Mouse (Mus musculus): Measurements from ENCODE around the gene Gbp9. TPM values are rescaled to one million over a fixed set of nuclear protein-coding genes. Genes with fewer than 3 reads are reported as not detected.
"Not testable (repeated sequence)": the region's sequence is repeated elsewhere in the genome, so short reads cannot be mapped to it uniquely, and the experiment has no call there.

The Gbp9 gene
- 1.2 and 1.3 TPM in 2 replicates for polyA plus RNA-seq (2014; fragmentation: Nextera tagmentation; extraction: Ambion mirVana)

DNA sequence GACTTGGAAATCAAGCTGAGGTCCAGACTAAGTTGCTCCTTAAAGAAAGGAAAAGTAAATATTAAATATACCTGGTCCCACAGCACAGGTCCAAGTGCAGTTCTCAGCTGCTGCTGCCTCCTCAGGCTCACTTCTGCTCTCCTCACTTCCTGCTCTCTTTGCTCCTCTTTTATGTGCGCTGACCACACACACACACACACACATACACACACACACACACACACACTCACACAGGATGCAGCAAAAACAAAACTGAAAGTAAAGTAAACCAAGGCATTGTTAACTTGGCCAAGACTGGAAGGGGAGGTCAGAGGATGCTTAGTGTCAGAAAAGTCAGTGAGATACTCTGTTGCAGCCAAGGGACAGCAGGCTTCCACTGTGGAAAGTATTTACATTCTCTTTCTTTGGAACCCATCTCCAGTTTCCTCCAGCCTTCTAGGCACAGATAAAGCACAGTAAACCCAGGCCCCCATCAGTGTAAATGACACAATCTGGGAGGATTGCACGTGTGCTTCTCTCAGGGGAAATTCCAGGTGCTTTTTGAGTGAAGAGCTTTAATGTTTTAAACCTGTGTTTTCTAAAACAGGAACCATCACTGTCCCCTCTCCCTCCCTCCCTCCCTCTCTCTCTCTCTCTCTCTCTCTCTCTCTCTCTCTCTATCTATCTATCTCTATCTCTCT, at the start of gene Gbp9, which contains the start of the genes Gbp8 and Gbp4:
Gene Gbp9, minus strand, starts transcription at position 131 of the 680 bp plus-strand sequence.
Gene Gbp8, minus strand, starts transcription at position 132 of the 680 bp plus-strand sequence.
Gene Gbp4, minus strand, starts transcription at position 178 of the 680 bp plus-strand sequence.
- not testable (repeated sequence) for ATAC-seq (ENCODE audit: low FRiP score); H3K36me3 ChIP-seq (ENCODE audit: control insufficient read depth, insufficient read depth, low read length); H3K4me2 ChIP-seq; H3K27ac ChIP-seq (ENCODE audit: low read depth, low read length); H3K4me1 ChIP-seq (ENCODE audit: control insufficient read depth, insufficient read depth, low read length); H3K4me3 ChIP-seq (ENCODE audit: low read depth, low read length); DNase-seq (ENCODE audit: low spot score, missing footprints); H3K27me3 ChIP-seq (ENCODE audit: control insufficient read depth, insufficient read depth, low read length); H3K9me3 ChIP-seq (ENCODE audit: control insufficient read depth, low read length); H3K9ac ChIP-seq (ENCODE audit: low read length)
- 15% methylated on average over 2 of the region's 2 CpGs for WGBS

DNA sequence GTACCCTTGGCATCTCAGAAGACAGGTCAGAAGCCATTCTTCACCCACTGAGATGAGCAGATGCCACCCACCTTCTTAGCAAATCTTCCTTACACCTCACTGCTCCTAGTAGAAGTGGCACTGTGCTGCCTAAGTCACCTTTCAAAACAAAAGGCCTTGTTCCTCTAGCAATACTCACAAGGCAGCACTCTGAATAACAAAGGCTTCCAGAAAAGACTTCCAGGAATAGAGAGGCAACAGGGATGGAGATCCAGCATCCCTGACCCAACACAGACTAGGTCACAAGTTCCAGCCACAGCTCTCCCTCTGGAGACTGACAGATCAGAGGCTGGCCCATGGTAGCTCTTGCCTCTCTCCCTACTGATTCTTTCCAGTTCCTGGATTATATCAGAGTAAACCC, 42.1 kb upstream of the Gbp9 start:
- Histone ChIP-seq H3K9ac (ENCODE audit: low read length) (no peak overlapping the region), H3K4me3 (ENCODE audit: low read depth, low read length) (no peak overlapping the region), H3K36me3 (ENCODE audit: control insufficient read depth, insufficient read depth, low read length) (no peaks in the 10 kb centered on the region), H3K27me3 (ENCODE audit: control insufficient read depth, insufficient read depth, low read length) (no peaks in the 10 kb centered on the region), H3K4me1 (ENCODE audit: control insufficient read depth, insufficient read depth, low read length) (no peaks in the 10 kb centered on the region), H3K9me3 (ENCODE audit: control insufficient read depth, low read length) (no peaks in the 10 kb centered on the region), H3K4me2 (no peak overlapping the region), H3K27ac (ENCODE audit: low read depth, low read length) (no peak overlapping the region)
- ATAC-seq (ENCODE audit: low FRiP score) = no peak
- no peak for DNase-seq (ENCODE audit: low spot score, missing footprints)

DNA sequence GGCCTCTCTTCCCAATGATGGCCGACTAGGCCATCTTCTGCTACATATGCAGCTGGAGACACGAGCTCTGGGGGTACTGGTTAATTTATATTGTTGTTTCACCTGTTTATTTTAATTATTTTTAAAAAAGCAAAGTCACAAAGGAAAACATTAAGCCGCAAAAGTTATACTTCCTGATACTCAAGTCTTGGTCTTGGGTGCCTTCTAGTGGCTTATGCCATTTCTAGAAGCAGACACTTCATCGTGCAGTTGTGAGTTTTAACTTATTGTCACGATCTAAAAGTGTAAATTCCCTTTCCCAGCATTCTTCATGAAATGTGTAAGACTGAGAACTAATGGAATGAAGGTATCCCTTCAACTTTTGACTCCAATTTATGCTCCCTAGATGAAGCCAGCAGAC, 17.2 kb upstream of the Gbp9 start:
- ATAC-seq (ENCODE audit: low FRiP score) = no peak
- 82% methylated on average over 5 of the region's 5 CpGs for WGBS
- H3K27ac ChIP-seq (ENCODE audit: low read depth, low read length) = no peak overlapping the region
- H3K4me2 ChIP-seq = no peak overlapping the region
- no peaks in the 10 kb centered on the region for H3K27me3 ChIP-seq (ENCODE audit: control insufficient read depth, insufficient read depth, low read length)
- no peaks in the 10 kb centered on the region for H3K36me3 ChIP-seq (ENCODE audit: control insufficient read depth, insufficient read depth, low read length)
- no peak for DNase-seq (ENCODE audit: low spot score, missing footprints)
- no peaks in the 10 kb centered on the region for H3K9me3 ChIP-seq (ENCODE audit: control insufficient read depth, low read length)
- H3K4me3 ChIP-seq (ENCODE audit: low read depth, low read length) = no peak overlapping the region
- H3K4me1 ChIP-seq (ENCODE audit: control insufficient read depth, insufficient read depth, low read length) = no peaks in the 10 kb centered on the region
- no peak overlapping the region for H3K9ac ChIP-seq (ENCODE audit: low read length)

DNA sequence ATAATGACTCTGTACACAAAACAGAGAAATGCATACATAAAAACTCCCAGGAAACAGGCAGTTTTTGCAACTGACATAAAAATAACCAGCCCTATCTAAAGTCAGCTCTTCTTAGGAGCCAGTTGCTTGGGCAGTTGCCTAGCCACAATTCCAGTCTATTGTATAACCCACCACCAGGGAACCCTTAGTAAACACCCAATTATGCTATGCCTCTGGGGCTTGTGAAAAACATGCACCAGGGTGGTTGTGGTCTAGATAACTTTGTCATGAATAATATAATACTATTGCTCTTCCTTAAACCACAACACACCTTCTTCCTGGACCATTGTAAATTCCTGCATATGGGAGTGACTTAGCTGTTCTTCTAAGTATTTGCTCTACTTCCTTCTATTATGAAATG, 14.7 kb upstream of the Gbp9 start:
- H3K4me3 ChIP-seq (ENCODE audit: low read depth, low read length) = no peak overlapping the region
- H3K4me1 ChIP-seq (ENCODE audit: control insufficient read depth, insufficient read depth, low read length) = no peaks in the 10 kb centered on the region
- H3K9me3 ChIP-seq (ENCODE audit: control insufficient read depth, low read length) = no peaks in the 10 kb centered on the region
- H3K27ac ChIP-seq (ENCODE audit: low read depth, low read length) = no peak overlapping the region
- no peak for ATAC-seq (ENCODE audit: low FRiP score)
- DNase-seq (ENCODE audit: low spot score, missing footprints) = no peak
- no peak overlapping the region for H3K9ac ChIP-seq (ENCODE audit: low read length)
- no peaks in the 10 kb centered on the region for H3K36me3 ChIP-seq (ENCODE audit: control insufficient read depth, insufficient read depth, low read length)
- H3K27me3 ChIP-seq (ENCODE audit: control insufficient read depth, insufficient read depth, low read length) = no peaks in the 10 kb centered on the region
- H3K4me2 ChIP-seq = no peak overlapping the region

DNA sequence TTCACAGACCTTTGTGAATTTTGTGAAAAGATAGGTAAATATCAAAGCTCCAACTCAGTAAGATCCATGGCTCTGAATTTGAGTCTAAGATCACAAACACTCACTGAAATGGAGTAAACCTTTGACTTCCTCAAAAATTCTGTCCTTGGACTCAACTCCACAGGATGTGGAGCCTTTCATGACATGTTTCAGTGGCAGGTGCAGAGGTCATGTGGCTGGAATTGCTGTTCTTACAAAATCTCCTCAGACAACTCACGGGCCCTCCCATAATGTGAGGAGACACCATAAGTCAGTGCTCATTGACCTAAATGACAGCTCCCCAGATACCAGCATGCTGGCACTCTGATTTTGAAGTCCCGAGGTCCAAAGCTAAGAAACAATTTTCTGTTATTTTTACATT, 8.7 kb upstream of the Gbp9 start:
- not testable (repeated sequence) for H3K9me3 ChIP-seq (ENCODE audit: control insufficient read depth, low read length); H3K4me3 ChIP-seq (ENCODE audit: low read depth, low read length); ATAC-seq (ENCODE audit: low FRiP score); H3K4me2 ChIP-seq; H3K4me1 ChIP-seq (ENCODE audit: control insufficient read depth, insufficient read depth, low read length); H3K36me3 ChIP-seq (ENCODE audit: control insufficient read depth, insufficient read depth, low read length); H3K27ac ChIP-seq (ENCODE audit: low read depth, low read length); H3K9ac ChIP-seq (ENCODE audit: low read length); DNase-seq (ENCODE audit: low spot score, missing footprints); H3K27me3 ChIP-seq (ENCODE audit: control insufficient read depth, insufficient read depth, low read length)
- WGBS = 63% methylated on average over 2 of the region's 2 CpGs

DNA sequence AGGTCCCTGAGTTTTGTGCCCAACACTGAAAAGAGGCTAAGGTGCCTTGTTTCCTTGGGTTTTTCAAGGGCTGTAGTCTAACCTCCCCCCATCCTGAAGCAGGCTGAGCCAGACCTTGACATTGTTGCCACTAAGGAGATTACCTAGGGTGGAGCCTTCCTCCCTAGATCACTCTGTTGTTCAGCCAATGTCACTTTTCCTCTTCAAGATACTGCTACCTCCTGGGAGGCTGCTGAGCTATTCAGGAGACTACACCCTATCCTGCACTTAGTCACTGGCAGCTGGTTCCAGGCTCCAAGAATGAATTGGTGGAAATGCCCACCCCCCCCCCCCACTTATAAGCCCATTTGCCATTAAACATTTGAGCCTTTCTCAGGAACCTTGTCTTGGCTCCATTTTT, 7.1 kb upstream of the Gbp9 start:
- Histone ChIP-seq H3K4me3 (ENCODE audit: low read depth, low read length) (no peak overlapping the region), H3K9me3 (ENCODE audit: control insufficient read depth, low read length) (no peaks in the 10 kb centered on the region), H3K27me3 (ENCODE audit: control insufficient read depth, insufficient read depth, low read length) (no peaks in the 10 kb centered on the region), H3K4me2 (no peak overlapping the region), H3K36me3 (ENCODE audit: control insufficient read depth, insufficient read depth, low read length) (no peaks in the 10 kb centered on the region), H3K27ac (ENCODE audit: low read depth, low read length) (no peak overlapping the region), H3K9ac (ENCODE audit: low read length) (no peak overlapping the region), H3K4me1 (ENCODE audit: control insufficient read depth, insufficient read depth, low read length) (no peaks in the 10 kb centered on the region)
- DNase-seq (ENCODE audit: low spot score, missing footprints) (no peak), ATAC-seq (ENCODE audit: low FRiP score) (no peak)

DNA sequence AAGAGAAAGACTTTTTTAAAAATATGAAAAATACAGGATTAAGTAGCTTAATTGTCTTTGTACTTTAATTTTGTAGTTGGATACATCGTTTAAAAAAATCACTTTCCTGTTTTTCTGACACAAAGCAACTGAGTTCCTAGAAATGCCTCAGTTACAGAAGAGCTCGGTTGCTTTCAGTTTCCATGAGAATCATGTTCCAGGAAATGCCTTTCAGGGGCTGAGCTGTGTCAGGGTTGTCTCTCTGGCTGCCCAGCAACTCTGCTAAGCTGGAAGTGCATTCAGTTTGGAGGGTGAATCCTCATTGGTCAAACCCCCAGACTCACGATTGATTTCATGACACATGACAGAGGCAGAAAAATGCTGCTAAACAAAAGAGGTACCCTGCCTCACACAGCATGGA, 6.4 kb upstream of the Gbp9 start:
- not testable (repeated sequence) for H3K4me2 ChIP-seq; ATAC-seq (ENCODE audit: low FRiP score)
- 63% methylated on average over 3 of the region's 3 CpGs for WGBS

DNA sequence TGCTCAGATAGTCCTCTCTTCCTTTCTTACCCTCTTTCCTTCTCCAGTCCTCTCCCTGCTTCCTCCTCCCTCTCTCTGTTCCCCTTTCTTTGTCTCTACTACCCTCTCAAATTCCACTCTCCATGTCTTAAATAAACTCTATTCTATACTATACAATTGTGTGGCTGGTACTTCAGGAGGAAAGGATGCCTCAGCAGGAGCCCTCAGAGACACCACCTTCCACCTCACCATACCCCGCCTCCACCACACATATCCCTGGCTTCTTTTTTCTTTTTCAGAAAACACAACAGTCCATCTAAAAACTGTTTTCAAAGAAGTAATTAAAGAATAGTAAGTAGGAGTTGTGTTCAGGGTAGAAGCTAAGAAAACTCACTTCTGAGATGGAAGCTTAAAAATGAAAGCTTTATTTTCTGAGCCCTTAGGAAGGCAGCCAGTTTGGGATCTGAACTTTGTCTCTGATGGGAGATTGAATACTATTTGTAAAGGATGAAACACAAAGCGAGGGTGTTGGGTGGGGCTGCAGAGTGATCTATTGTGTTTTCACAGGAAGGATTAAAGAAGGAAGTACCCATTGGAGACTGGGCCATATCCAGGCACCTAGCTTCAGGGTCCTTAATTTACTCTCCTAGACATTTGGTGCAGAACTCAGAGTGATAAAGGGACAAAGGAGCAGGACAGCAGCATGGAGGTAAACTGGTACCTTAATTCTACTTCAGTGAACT, 911 bp upstream of the Gbp9 start:
- not testable (repeated sequence) for DNase-seq (ENCODE audit: low spot score, missing footprints); H3K9ac ChIP-seq (ENCODE audit: low read length); H3K27me3 ChIP-seq (ENCODE audit: control insufficient read depth, insufficient read depth, low read length); H3K27ac ChIP-seq (ENCODE audit: low read depth, low read length); H3K4me1 ChIP-seq (ENCODE audit: control insufficient read depth, insufficient read depth, low read length); ATAC-seq (ENCODE audit: low FRiP score); H3K9me3 ChIP-seq (ENCODE audit: control insufficient read depth, low read length); H3K4me3 ChIP-seq (ENCODE audit: low read depth, low read length); H3K4me2 ChIP-seq; H3K36me3 ChIP-seq (ENCODE audit: control insufficient read depth, insufficient read depth, low read length)
- 38% methylated on average over 2 of the region's 2 CpGs for WGBS

More for the DNA sequence above, 6.4 kb upstream of the Gbp9 start:
- not testable (repeated sequence) for H3K9me3 ChIP-seq (ENCODE audit: control insufficient read depth, low read length); H3K9ac ChIP-seq (ENCODE audit: low read length); H3K36me3 ChIP-seq (ENCODE audit: control insufficient read depth, insufficient read depth, low read length); H3K4me3 ChIP-seq (ENCODE audit: low read depth, low read length); DNase-seq (ENCODE audit: low spot score, missing footprints); H3K27me3 ChIP-seq (ENCODE audit: control insufficient read depth, insufficient read depth, low read length); H3K4me1 ChIP-seq (ENCODE audit: control insufficient read depth, insufficient read depth, low read length); H3K27ac ChIP-seq (ENCODE audit: low read depth, low read length)

DNA sequence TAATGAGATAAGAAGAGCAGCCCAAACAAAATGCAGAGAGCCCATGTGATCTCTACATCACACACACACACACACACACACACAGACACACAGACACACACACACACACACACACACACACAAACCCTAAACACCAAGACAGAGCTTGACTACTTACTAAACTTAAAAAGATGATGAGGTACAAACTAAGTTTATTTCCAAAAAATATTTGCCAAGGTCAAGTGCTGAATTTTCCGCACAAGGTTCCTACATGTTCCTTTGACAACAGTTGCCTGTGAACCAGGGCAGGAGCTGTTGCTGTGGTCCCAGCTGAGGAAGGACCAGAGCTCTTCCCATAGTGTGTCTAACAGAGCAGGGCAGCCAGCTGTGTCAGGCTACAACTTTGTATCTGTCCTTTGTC, 433 bp downstream of the Gbp9 start:
- no peak for DNase-seq (ENCODE audit: low spot score, missing footprints)
- Histone ChIP-seq H3K9me3 (ENCODE audit: control insufficient read depth, low read length) (no peaks in the 10 kb centered on the region), H3K4me1 (ENCODE audit: control insufficient read depth, insufficient read depth, low read length) (no peaks in the 10 kb centered on the region), H3K27me3 (ENCODE audit: control insufficient read depth, insufficient read depth, low read length) (no peaks in the 10 kb centered on the region), H3K4me2 (no peak overlapping the region), H3K9ac (ENCODE audit: low read length) (no peak overlapping the region), H3K36me3 (ENCODE audit: control insufficient read depth, insufficient read depth, low read length) (no peaks in the 10 kb centered on the region), H3K27ac (ENCODE audit: low read depth, low read length) (no peak overlapping the region), H3K4me3 (ENCODE audit: low read depth, low read length) (no peak overlapping the region)
- no peak for ATAC-seq (ENCODE audit: low FRiP score)
- 86% methylated on average over 1 of the region's 1 CpGs for WGBS
